Mouse (Mus musculus): ENCODE measurements around the gene Olfm2.
"Not testable (repeated sequence)": the region's sequence is repeated elsewhere in the genome, so short reads cannot be mapped to it uniquely, and the experiment has no call there.

Gene Olfm2

GRCm38 (mm10) chr9:20696107-20696712 lies 49.9 kb downstream of the Olfm2 start:
- no peak for DNase-seq (ENCODE audit: low spot score in 2 of 2)

- no peak for DNase-seq (ENCODE audit: low spot score in 2 of 2)
These were observed 51.4 kb downstream of the Olfm2 start for GRCm38 (mm10) chr9:20694721-20695235.

GRCm38 (mm10) chr9:20692863-20693262 lies 53.3 kb downstream of the Olfm2 start:
- no peak for DNase-seq (ENCODE audit: low spot score in 2 of 2)

GRCm38 (mm10) chr9:20690449-20690848 lies 55.7 kb downstream of the Olfm2 start:
- DNase-seq (ENCODE audit: low spot score in 2 of 2), result not testable (repeated sequence)

- DNase-seq (ENCODE audit: low spot score in 2 of 2), result no peak
These were observed 56.2 kb downstream of the Olfm2 start for GRCm38 (mm10) chr9:20689913-20690312.

- no peak for DNase-seq (ENCODE audit: low spot score in 2 of 2)
These were observed 56.7 kb downstream of the Olfm2 start for GRCm38 (mm10) chr9:20689403-20689802.

GRCm38 (mm10) chr9:20685081-20685861 lies 60.9 kb downstream of the Olfm2 start:
- no peak for DNase-seq (ENCODE audit: low spot score in 2 of 2)

- DNase-seq (ENCODE audit: low spot score in 2 of 2), result no peak
These were observed 63.8 kb downstream of the Olfm2 start for GRCm38 (mm10) chr9:20682389-20682722.

- DNase-seq (ENCODE audit: low spot score in 2 of 2), result no peak
These were observed 64.4 kb downstream of the Olfm2 start for GRCm38 (mm10) chr9:20681546-20682388.

- DNase-seq (ENCODE audit: low spot score in 2 of 2), result no peak
These were observed 65.7 kb downstream of the Olfm2 start for GRCm38 (mm10) chr9:20680378-20680958.

- no peak for DNase-seq (ENCODE audit: low spot score in 2 of 2)
These were observed 68.3 kb downstream of the Olfm2 start for GRCm38 (mm10) chr9:20677892-20678291.

GRCm38 (mm10) chr9:20672047-20672446 lies 74.1 kb downstream of the Olfm2 start:
- no peak for DNase-seq (ENCODE audit: low spot score in 2 of 2)

GRCm38 (mm10) chr9:20668065-20668464 lies 78.1 kb downstream of the Olfm2 start:
- DNase-seq (ENCODE audit: low spot score in 2 of 2), result no peak

GRCm38 (mm10) chr9:20666510-20667034 lies 79.6 kb downstream of the Olfm2 start:
- DNase-seq (ENCODE audit: low spot score in 2 of 2), result no peak

GRCm38 (mm10) chr9:20665925-20666324 lies 80.2 kb downstream of the Olfm2 start:
- no peak for DNase-seq (ENCODE audit: low spot score in 2 of 2)

- DNase-seq (ENCODE audit: low spot score in 2 of 2), result no peak
These were observed 81.0 kb downstream of the Olfm2 start for GRCm38 (mm10) chr9:20664982-20665637.

GRCm38 (mm10) chr9:20664366-20664765 lies 81.8 kb downstream of the Olfm2 start:
- no peak for DNase-seq (ENCODE audit: low spot score in 2 of 2)

GRCm38 (mm10) chr9:20663956-20664355 lies 82.2 kb downstream of the Olfm2 start:
- DNase-seq (ENCODE audit: low spot score in 2 of 2), result no peak

GRCm38 (mm10) chr9:20662874-20663273 lies 83.3 kb downstream of the Olfm2 start:
- no peak for DNase-seq (ENCODE audit: low spot score in 2 of 2)

- DNase-seq (ENCODE audit: low spot score in 2 of 2), result peak; percentile 21 to 61
These were observed 83.8 kb downstream of the Olfm2 start for GRCm38 (mm10) chr9:20662325-20662724.

GRCm38 (mm10) chr9:20657546-20657945 lies 88.6 kb downstream of the Olfm2 start:
- no peak for DNase-seq (ENCODE audit: low spot score in 2 of 2)

Measured in spleen, postnatal 14 days (tissue).